Mouse (Mus musculus) hindlimb bud, embryonic 11.5 days (tissue): Measurements from ENCODE around the gene Olfr1393.

ENCODE experiments used
- DNase-seq: peaks from one replicate; pipeline ENCODE4 v3.0.0-alpha.2; 2012; ENCODE audit warnings: low read depth, low spot score; ENCODE audit errors: extremely low spot score

Gene Olfr1393

DNA sequence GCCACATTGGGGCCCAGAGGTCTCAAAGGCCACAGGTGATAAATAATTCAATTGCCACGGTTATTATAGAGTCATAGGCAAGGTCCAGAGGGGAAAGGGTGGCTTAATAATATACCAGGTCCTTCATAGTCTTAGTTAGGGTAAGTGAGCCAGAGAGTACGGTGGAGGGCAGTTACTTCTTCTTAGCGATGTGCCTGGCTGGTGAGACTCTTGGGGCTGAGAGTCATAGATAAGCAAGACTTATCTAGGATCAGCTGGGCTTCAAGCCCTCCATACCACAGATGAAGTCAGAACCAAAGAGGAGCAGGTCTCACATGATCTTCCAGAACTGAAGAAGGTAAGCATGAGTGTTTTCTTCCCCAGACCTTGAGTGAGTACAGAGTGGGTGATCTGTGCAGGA is at the start of gene Olfr1393:
Gene Olfr1393 (plus strand): TSS at position 83 of the 400 bp plus-strand sequence.
- DNase-seq, result no peak

DNA sequence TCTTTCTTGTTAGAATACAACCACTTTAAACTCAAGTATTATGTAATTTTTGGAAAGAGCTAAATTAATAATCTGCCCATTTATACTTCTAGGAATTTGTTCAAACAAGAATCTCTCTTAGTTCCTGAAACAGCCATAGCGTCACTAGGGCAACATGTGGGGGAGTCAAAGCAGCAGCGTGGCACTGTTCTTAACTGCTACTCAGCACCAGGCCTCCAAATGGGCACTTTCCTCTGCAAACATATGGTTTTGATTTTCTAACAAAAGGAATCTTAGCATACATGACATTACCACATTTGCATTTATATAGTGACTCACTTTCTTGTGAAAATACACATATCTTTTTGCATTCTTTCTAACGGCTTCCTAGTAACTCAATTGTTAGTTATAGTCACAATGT is 45.3 kb upstream of the Olfr1393 start:
- DNase-seq, result no peak

DNA sequence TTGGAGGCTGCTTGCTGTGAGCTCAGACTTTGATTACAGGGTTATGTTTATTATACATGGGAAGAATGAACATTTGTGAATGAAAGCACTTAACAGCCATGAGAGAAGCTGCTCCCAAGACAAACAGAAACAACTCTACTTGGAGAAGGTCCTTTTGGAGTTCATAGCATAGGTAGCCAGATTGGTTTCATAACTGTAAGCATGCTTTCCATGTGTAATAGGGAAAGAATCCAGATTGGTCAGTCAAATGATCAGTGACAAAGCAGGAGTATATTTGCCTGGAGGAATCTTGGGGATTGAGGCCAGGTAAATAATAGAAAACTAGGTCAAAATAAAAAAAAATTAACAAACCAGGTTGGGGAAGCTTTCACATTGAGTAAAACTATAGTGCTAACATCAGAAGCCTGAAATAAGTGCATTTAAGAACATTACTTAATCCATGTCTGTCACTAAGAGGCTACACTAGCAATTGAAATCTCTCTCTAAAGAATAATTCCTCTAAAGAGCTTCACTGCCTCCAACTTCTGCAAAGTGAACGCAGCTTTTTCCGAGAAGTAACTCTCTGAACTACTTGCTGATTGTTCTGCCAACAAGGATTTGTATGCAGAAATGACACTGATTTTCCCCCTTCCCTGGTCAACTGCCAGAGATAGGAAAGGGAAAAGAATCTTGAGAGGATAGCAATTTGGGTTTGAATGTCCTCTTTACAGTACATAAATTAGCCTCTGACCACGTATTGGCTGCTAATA is 42.5 kb upstream of the Olfr1393 start:
- no peak for DNase-seq

DNA sequence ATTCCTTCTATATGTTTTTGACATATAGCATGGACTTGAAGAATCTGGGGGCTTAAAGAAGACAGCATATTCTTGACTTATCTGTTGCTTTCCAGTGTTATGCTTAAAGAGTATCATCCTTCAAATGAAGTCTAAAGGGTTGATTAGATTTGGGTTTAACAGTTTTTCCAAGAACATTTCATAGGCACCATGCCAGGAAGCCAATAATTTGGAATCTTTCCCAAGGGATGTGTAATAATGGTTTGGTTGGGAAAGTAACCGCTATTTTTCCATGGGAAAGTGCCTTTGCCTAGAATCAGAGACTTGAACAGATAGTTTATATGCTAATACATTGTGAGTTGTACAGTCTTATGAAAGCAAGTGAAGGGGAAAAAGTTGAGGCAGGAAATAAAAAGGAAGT is 41.2 kb upstream of the Olfr1393 start:
- DNase-seq, result no peak

DNA sequence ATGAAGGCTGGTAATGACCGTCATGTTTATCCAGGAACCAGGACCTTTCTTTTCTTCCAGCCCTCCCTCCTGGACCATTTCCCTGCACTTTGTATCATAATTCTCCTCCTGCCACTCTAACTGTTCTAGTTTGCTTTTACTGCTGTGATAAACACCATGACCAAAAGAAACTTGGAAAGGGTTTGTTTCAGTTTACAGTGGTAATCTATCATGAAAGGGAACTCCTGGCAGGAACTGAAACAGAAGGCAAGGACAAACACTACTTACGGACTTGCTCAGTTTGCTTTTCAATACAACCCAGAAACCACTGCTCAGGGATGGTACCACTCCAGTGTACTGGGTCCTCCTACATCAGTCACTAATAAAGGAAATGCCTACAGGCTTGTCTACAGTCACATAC is 40.6 kb upstream of the Olfr1393 start:
- no peak for DNase-seq

DNA sequence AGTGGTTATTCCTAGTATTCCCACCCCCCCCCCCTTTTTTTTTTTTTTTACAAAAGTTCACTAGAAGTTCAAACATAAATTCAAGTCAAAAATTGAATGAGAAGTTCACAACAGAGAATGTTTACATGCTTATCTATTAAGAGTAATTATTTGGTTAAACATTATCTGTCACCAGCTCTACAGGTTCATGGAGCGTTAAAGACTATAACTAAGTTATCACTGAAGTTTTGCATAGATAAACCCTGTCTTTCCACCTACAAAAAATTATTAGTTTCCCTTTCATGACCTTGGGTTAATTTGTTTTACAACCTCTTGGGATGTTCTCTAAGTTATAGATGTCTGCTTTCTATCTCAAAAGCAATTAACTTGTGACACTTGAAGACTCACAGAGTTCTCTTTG is 37.8 kb upstream of the Olfr1393 start:
- no peak for DNase-seq

DNA sequence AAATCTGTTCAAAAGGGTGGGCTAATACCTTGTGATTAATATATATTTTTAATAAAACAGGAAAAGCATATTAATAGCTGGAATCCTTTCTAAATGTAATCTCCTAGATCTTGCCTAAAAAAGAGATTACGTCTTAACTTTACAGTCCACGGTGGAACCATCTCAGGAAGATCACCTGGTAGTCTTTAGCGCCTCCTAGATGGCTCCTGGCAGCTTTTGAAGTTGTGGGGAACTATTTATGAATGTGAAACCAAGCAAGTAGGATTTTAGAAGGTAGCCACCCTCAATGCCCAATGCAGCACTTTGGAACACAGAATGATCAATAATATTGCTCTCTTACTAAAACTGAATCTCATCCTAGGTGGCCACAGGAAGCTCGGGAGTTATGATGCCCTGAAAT is 37.2 kb upstream of the Olfr1393 start:
- DNase-seq, result no peak

DNA sequence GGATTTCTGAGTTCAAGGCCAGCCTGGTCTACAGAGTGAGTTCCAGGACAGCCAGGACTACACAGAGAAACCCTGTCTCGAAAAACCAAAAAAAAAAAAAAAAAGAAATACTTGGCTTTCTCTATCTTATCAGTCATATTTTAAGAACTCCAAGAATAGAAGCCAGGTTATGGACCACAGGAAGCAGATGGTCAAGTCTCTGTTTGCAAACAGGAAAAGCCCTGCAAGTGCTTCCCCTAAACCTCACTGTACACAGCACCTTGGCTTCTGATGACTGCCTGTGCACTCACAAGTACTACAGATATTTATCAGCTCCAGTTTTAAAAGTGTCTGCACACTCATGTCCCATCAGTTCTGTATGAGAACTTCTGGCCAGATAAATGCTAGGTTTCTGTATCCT is 36.6 kb upstream of the Olfr1393 start:
- DNase-seq, result no peak

DNA sequence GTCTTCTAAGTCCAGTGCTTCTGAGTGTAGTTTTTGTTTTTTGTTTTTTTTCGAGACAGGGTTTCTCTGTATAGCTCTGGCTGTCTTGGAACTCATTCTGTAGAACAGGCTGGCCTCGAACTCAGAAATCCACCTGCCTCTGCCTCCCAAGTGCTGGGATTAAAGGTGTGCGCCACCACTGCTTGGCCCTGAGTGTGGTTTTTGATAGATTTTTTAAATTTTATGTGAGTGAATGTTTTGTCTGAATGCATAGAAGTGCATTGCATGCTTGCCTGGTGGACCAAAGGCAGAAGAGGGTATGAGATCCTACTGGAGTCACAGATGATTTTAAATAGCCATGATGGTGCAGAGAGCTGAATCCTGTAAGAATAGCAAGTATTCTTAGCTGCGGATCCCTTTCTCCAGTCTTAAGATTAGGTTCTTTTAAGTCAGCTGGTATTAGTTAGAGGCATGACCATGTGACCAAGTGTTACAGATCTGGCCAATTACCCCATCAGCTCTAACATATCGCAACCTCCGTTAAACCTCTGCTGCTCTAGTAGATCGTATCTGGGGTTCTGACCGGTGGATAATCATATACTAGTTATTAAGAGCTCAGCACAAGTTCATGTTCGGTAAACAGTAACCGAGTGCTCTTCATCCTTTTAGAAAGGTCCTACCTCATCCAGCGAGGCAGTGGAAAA is 35.0 kb upstream of the Olfr1393 start:
- DNase-seq, result no peak

DNA sequence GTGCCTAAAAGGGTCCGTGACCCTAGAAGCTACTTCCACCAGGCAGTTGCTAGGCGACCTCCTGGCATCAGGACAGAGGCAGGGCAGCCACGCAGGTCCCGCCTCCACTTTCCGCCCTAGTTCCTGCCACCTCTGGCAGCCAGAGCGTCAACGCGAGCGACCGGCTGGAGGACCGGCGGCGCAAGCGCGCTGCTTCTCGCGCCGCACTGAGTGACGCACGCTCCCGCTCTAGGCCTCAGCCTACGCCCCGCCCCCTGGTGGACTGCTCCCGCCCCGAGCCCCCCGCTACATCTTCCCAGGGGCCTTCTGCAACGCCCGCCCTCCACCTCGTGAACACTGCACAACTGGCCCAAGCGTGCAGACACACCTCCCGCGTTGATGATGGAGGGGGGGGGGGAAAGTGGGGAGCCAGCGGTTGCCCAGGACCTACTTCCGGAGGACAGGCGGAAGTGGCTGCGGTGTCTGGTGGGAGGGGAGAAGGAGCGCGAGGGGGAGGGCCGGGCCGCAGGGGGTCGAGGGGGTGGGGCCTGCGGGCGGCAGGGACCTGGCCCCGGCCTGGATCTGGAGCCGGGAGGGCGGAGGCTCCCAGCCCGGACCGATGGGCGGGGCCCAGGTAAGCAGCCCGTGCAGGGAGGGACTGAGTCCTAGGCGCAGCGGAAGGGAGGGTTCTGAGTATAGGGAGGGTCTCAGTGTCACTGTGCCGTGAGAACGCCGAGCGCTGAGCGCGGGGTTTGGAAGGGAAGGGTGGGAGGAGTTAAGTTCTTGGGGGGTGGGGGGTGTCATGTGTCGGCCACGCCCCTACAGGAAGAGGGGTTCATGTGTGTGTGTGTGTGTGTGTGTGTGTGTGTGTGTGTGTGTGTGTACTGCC is 34.1 kb upstream of the Olfr1393 start, which contains the start of gene Mgat1:
Gene Mgat1 (plus strand): TSS at position 465 of the 868 bp plus-strand sequence.
- peak; percentile 73 for DNase-seq

DNA sequence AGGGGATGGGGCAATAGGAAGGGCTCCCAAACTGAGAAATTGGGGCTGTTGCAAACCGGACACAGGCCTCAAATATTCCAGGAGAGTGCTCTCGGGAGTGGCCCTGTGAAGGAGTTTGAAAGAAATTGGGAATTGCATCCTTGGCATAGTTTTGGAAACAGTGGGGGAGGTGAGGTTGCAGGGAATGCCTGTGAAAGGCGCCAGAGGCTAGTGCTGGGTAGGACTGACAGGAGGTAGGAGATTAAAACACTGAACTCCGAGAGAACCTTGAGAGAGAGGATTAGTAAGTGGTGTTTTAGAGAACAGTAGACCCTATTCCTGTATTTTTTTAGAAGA is 33.5 kb upstream of the Olfr1393 start:
- no peak for DNase-seq

DNA sequence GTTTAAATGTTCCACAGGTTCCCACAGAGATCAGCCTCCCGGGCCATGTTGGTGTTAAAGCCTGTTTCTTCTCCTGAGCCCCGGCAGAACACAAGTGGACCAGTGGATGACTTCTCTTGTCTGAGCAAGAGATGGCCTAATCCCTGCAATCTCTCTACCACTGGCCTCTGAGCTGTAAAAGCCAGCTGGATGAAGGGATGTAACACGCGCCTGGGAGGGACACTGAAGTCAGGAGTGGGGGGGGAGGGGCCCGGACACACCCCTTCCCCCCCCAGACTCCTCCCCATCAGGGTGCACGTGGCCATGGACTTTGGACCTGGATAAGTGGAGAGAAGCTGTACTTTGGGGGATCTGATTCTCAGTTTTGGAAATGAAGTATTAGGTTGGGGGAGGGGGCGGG is 32.9 kb upstream of the Olfr1393 start:
- DNase-seq, result no peak

DNA sequence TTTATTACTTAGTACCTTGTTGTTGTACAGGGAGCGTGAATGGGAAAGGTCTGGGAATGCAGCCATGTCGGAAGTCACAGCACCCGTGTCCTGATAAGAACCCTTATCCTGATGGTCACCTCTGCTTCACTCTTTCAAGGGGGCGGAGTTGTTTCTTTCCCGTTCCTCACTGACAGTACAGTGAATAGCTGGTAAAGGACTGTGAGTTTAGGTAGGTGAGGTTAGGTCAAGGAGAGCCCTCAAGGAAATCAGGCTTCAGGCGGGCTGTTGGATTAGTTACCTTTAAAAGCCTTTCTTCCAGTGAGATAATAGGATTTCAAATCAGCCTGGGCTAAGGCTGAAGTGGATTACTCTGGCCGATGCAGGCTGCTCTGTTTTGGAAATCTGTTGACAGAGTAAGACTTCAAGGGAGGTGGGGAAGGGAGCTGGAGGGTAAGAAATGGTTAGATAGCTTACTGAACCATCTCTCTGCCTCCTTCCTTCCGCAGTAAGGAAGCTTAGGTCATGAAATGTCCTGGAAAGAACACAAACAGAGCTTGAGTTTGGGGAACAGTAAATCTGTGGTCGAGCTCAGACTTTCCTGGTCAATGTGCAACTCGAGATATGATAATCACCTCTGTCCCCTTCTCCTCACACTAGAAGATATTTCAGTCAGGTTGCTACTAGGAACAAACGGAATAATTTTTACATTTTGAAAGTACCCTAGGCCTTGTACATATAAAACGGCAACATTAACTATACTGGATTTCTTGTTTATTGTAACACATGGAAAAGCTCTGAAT is 32.3 kb upstream of the Olfr1393 start:
- no peak for DNase-seq

DNA sequence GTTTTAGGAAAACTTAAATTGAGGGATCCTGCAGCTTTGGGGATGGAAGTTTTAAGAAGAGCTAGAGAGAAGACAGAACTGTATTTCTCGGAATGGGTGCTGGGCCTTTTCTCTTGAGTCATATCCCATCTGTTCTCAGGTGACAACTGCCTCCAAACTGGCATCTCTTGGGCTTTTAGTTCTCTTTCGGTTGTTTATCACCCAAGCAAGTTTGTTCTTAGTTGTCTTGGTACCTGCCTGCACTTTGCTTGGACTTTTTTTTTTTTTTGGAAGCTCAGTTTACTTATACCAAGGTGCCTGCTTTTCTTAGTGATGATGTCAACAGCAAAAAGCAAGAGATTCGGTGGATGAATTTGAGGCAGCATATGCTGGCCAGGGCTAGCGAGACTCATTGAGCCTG is 31.6 kb upstream of the Olfr1393 start:
- DNase-seq, result no peak

DNA sequence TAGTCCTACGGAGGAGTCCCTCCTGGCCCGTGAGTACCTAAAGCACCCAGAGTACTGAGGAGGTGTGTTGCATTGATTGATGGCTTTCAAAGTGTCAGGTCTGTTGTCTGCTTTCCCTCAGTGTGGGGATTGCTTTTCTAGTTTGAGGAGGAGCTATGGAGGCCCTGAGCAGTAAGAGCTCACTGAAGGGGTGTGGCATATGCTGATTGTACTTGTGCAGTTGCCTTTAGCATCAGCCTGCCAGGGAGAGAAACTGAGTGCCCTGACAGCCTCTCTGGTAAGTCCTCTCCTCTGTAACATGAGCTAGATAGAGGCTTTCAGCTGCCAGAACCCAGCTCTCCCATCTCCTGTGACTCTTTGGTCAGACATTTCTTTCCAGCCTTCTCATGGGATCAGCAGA is 30.8 kb upstream of the Olfr1393 start:
- no peak for DNase-seq

DNA sequence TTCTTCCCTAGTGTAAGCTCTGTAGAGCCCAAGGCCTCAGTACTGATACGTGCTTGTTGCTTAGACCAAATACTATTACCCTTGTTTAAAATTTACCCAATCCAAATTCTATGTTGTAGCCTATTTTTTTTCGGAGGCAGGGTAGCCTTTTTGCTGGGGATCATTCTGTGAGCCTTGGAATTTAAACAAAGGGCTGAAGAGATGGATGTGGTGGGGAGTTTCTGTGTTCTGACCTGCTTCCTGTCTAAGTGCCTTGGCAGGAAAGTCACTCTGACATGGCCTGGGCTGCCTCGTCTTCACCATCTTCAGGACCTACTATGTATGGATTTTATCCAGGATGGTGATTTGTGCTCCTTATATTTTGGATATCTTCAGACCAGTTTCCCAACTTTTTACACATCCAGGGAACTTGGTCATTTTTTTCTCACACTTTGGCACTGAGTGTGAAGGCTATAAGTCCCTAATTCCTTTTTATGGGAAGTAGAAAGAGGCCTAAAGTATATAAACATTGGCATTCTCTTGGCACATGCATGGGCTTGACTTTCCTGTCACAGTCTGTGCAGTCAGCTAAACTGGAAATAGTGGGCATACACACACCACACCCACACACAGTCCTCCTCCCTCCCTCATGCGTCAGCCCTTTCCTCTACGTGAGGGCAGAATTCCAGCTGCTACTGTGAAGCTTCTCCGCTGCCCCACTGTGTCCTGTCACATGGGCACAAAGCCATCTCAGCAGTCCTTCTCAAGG is 29.7 kb upstream of the Olfr1393 start:
- no peak for DNase-seq

DNA sequence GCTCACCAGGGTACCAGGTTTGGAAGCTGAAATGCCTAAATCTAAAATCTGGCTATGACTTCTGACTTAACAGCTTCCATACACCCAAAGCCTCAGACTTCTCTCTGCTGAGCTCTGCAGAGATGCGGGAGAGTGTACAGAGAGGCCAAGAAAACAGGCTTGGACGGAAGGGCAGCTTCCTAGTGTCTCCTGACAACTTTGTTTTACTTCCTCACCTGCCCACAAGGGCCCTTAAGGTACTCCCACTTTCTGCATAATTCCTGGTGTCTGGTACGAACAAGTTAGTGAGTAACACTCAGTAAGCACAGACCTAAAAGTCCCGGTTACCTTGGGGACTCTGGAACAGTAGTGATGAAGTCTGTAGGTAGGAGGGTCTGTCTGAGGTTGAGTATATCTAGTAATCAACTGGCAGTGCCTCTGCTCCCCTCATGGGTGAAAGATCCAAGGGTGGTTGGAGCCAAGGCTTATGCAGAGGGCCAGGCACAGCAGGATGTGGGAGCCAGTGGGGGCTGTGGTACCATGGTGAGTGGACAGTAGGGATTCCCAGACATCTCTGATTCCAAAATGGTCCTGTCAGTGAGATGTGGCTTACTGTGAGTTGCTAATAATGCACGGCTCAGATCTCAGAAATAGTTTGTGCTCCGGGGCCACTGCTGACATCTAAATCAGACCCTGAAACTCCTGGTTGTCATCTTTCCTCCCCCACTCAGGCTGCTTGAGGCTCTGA is 29.0 kb upstream of the Olfr1393 start:
- DNase-seq, result no peak

DNA sequence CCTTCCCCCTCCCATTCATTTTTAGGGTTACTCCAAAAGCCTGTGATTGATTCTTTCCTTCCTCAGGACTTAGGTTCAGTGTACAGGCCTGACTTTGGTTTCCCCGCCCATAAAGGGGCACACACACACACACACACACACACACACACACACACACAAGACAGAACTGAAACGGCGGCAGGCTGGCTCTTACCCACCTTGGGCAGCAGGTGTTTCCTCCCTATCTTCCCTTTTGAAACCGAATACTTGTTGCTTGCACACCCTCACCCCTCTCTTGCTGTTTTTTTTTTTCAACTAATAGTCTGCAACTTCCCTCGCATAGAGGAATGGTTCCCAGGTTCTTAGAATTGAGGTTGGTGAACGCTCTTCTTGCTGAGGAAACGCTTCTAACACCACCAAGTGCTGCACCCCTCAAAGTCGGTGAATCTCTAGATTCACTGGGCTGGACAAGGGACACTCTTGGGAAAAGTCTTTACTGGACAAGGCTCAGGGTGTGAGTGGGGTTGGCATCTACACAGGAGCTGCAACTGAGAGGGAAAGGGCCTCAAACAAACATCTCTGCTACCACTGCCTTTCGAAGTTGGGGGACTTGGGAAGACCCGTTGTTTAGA is 28.2 kb upstream of the Olfr1393 start:
- DNase-seq, result no peak
